Comparison of ENCODE assay signal across 8 mouse cellular contexts in genomic region chr11:98785772-98786281, GRCm38 (mm10). TPM values are rescaled to one million over a fixed set of nuclear protein-coding genes. Genes with fewer than 3 reads are reported as not detected.
A peak's percentile ranks its signal among the peaks of the same experiment; 100 is the strongest.
DNase-seq lines count a peak whose midpoint lies in the region; ATAC-seq and TF ChIP-seq lines count a peak whose summit lies in the region.

No protein-coding gene starts in this region.

- peak overlapping the region; percentile 10 to 42 for H3K4me3 ChIP-seq in MEL (ENCODE audit: control insufficient read depth in 1 of 2, insufficient read depth in 1 of 2, low read depth in 2 of 2, low read length in 2 of 2)
- peak overlapping the region; percentile 51 for H3K4me3 ChIP-seq in brown adipose tissue, adult 24 weeks (ENCODE audit: insufficient read depth, low read depth, low read length)
- H3K4me3 ChIP-seq in forebrain, embryonic 15.5 days: no peak overlapping the region
- peak overlapping the region; percentile 69 for H3K4me3 ChIP-seq in lung, adult 2 months (replicated peaks; ENCODE audit: extremely low read depth, low read depth, low read length)

- H3K9me3 ChIP-seq in MEL (replicated peaks; ENCODE audit: insufficient read depth, low read length): no peaks in the 10 kb centered on the region
- no peaks in the 10 kb centered on the region for H3K9me3 ChIP-seq in forebrain, embryonic 15.5 days

- WGBS in forebrain, embryonic 15.5 days: 8% methylated on average over 12 of the region's 12 CpGs
- WGBS in lung, adult 2 months: 1% methylated on average over 12 of the region's 12 CpGs

- no peaks in the 10 kb centered on the region for H3K27me3 ChIP-seq in MEL (ENCODE audit: control insufficient read depth in 1 of 2, insufficient read depth in 2 of 2, low read length in 2 of 2)
- H3K27me3 ChIP-seq in forebrain, embryonic 15.5 days: no peaks in the 10 kb centered on the region

- no peak for TF ChIP-seq POLR2A in MEL (IDR thresholded peaks at IDR 0.05; ENCODE audit: control insufficient read depth in 1 of 2, insufficient read depth in 1 of 2, low read depth in 1 of 2, low read length in 2 of 2, poor library complexity in 1 of 2)
- peak; percentile 56; the same call in 1 of the 2 replicates for TF ChIP-seq POLR2A in lung, adult 2 months (IDR thresholded peaks at IDR 0.05; ENCODE audit: borderline replicate concordance, extremely low read depth, low read depth, low read length)

- no peak for ATAC-seq in forebrain, embryonic 15.5 days (replicated peaks)

- peak; percentile 20 to 66 (median 61); a peak in 5 of 6 replicates for TF ChIP-seq CTCF in MEL (IDR thresholded peaks at IDR 0.05 in 2 of 3, conservative IDR thresholded peaks at IDR 0.05 in 1 of 3; ENCODE audit: control insufficient read depth in 1 of 3, insufficient read depth in 1 of 3, low read depth in 2 of 3, low read length in 3 of 3, poor library complexity in 1 of 3, severe bottlenecking in 1 of 3)
- TF ChIP-seq CTCF in lung, adult 2 months (IDR thresholded peaks at IDR 0.05; ENCODE audit: insufficient read depth, low read length): peak; percentile 48

- peak; percentile 62 for DNase-seq in MEL (ENCODE audit: low read depth, low spot score)
- peak; percentile 80 to 84 for DNase-seq in heart, postnatal 14 days
- DNase-seq in kidney, postnatal 4 days: peak; percentile 85 to 92
- DNase-seq in lung, adult 2 months: peak; percentile 70
- peak; percentile 75 for DNase-seq in ovary, postnatal 36 days (ENCODE audit: low spot score)
- DNase-seq in yolk sac, embryonic 10.5 days (ENCODE audit: low spot score): peak; percentile 67

- peaks cover 0 to 37% of the 10 kb centered on the region in 2 experiments; a peak in 2 of 4 replicates for H3K36me3 ChIP-seq in MEL (ENCODE audit: control insufficient read depth in 1 of 2, insufficient read depth in 2 of 2, low read length in 2 of 2)
- H3K36me3 ChIP-seq in forebrain, embryonic 15.5 days: no peaks in the 10 kb centered on the region

- peak overlapping the region; percentile 31; the same call in 1 of the 2 replicates for H3K4me2 ChIP-seq in forebrain, embryonic 15.5 days (replicated peaks)

- H3K4me1 ChIP-seq in MEL (ENCODE audit: control insufficient read depth in 1 of 2, insufficient read depth in 2 of 2, low read length in 2 of 2): peaks cover 10 to 47% of the 10 kb centered on the region in 2 experiments
- H3K4me1 ChIP-seq in brown adipose tissue, adult 24 weeks (ENCODE audit: control insufficient read depth, insufficient read depth, insufficient read length, low read length): peaks cover 33% of the 10 kb centered on the region
- peaks cover 74% of the 10 kb centered on the region for H3K4me1 ChIP-seq in forebrain, embryonic 15.5 days
- H3K4me1 ChIP-seq in lung, adult 2 months (ENCODE audit: control insufficient read depth, insufficient read depth, low read length): peaks cover 28% of the 10 kb centered on the region

- H3K27ac ChIP-seq in MEL (ENCODE audit: control insufficient read depth, low read depth, low read length): no peak overlapping the region
- H3K27ac ChIP-seq in brown adipose tissue, adult 24 weeks (replicated peaks; ENCODE audit: low read depth, low read length): peak overlapping the region; percentile 97
- H3K27ac ChIP-seq in forebrain, embryonic 15.5 days (replicated peaks): peak overlapping the region; percentile 58

- peak overlapping the region; percentile 45 for H3K9ac ChIP-seq in MEL (ENCODE audit: control insufficient read depth, low read depth, low read length, poor library complexity, severe bottlenecking)
- H3K9ac ChIP-seq in forebrain, embryonic 15.5 days (replicated peaks): no peak overlapping the region; the same call in 1 of the 2 replicates

- intact Hi-C loops in heart, postnatal 14 days (cut with DNase I): loop anchor here (2.0 kb wide), 2 partner anchors 13 to 43 kb away; no protein-coding TSS in a partner anchor

- TF ChIP-seq RAD21 in MEL (IDR thresholded peaks at IDR 0.05; ENCODE audit: low read depth, low read length): peak; percentile 19

- H3K79me2 ChIP-seq in MEL (ENCODE audit: control insufficient read depth, insufficient read depth, low read length, poor library complexity): peaks cover 5% of the 10 kb centered on the region; the same call in 1 of the 2 replicates

- TF ChIP-seq EP300 in MEL (IDR thresholded peaks at IDR 0.05; ENCODE audit: low read depth in 1 of 2, low read length in 2 of 2): no peak

TF ChIP-seq in MEL, 35 proteins besides CTCF, POLR2A, EP300 and RAD21 (continues in another document):
- TF ChIP-seq MAX (IDR thresholded peaks at IDR 0.05; ENCODE audit: low read length) (0 out of 2 replicates have a peak, but pooled peaks have one; percentile 27), BHLHE40 (IDR thresholded peaks at IDR 0.05; ENCODE audit: borderline replicate concordance, low read depth, low read length) (0 out of 2 replicates have a peak, but pooled peaks have one; percentile 12), POLR2AphosphoS2 (IDR thresholded peaks at IDR 0.05; ENCODE audit: low read length) (no peak), RCOR1 (IDR thresholded peaks at IDR 0.05; ENCODE audit: low read depth, low read length) (peak; percentile 73; the same call in 1 of the 2 replicates), TCF12 (IDR thresholded peaks at IDR 0.05; ENCODE audit: low read depth, low read length) (0 out of 2 replicates have a peak, but pooled peaks have one; percentile 20), SMC3 (IDR thresholded peaks at IDR 0.05; ENCODE audit: low read depth, low read length) (peak; percentile 9), CHD2 (IDR thresholded peaks at IDR 0.05; ENCODE audit: low read length) (no peak), USF1 (IDR thresholded peaks at IDR 0.05; ENCODE audit: low read depth, low read length) (no peak), GABPA (IDR thresholded peaks at IDR 0.05; ENCODE audit: low read depth, low read length) (no peak), HCFC1 (IDR thresholded peaks at IDR 0.05; ENCODE audit: low read depth, low read length) (peak; percentile 52), POLR2AphosphoS5 (IDR thresholded peaks at IDR 0.05; ENCODE audit: borderline replicate concordance, low read depth, low read length) (no peak), ZC3H11A (IDR thresholded peaks at IDR 0.05; ENCODE audit: low read depth, low read length) (0 out of 2 replicates have a peak, but pooled peaks have one; percentile 12), SIN3A (IDR thresholded peaks at IDR 0.05; ENCODE audit: low read length) (peak; percentile 88), TBP (IDR thresholded peaks at IDR 0.05; ENCODE audit: low read depth, low read length) (no peak), MYC (IDR thresholded peaks at IDR 0.05; ENCODE audit: low read depth, low read length) (0 out of 2 replicates have a peak, but pooled peaks have one; percentile 31), GATA1 (IDR thresholded peaks at IDR 0.05; ENCODE audit: low read depth, low read length) (no peak), E2F4 (IDR thresholded peaks at IDR 0.05; ENCODE audit: borderline replicate concordance, low read depth, low read length) (no peak), MXI1 (IDR thresholded peaks at IDR 0.05; ENCODE audit: low read depth, low read length) (peak; percentile 67)

RNA-seq across cellular contexts. Expression of gene Msl1, which starts 9.5 kb away (rescaled TPM):
- total RNA-seq in MEL (2012; rRNA removed): 35.0 and 37.1 TPM in 2 replicates
- polyA plus RNA-seq in MEL (2012; ENCODE audit: insufficient read depth in 1 of 2, insufficient read length in 2 of 2, low read depth in 1 of 2, low replicate concordance in 2 of 2, missing spikeins in 1 of 2): 10 to 100 TPM in 1 of 2 experiments, not detected in 1; 49.4 TPM
- 36.3 and 40.8 TPM in 2 replicates for polyA plus RNA-seq in brown adipose tissue, adult 24 weeks (2012; ENCODE audit: insufficient read depth, insufficient read length, missing spikeins)
- 30.2 and 31.7 TPM in 2 replicates for polyA plus RNA-seq in forebrain, embryonic 15.5 days (2015; fragmentation: Nextera tagmentation; extraction: Ambion mirVana)
- total RNA-seq in heart, postnatal 14 days (2021): 10 to 100 TPM; 71.2 to 71.8 TPM
- polyA plus RNA-seq in lung, adult 2 months (2012; rRNA removed): 39.0 and 54.3 TPM in 2 replicates

RNA-seq across cellular contexts. Expression of gene Nr1d1, which starts 10.7 kb away (rescaled TPM):
- 1.9 and 2.0 TPM in 2 replicates for total RNA-seq in MEL (2012; rRNA removed)
- polyA plus RNA-seq in MEL (2012; ENCODE audit: insufficient read depth in 1 of 2, insufficient read length in 2 of 2, low read depth in 1 of 2, low replicate concordance in 2 of 2, missing spikeins in 1 of 2): 1 to 10 TPM in 1 of 2 experiments, not detected in 1; 5.6 TPM
- polyA plus RNA-seq in brown adipose tissue, adult 24 weeks (2012; ENCODE audit: insufficient read depth, insufficient read length, missing spikeins): 78.3 and 90.9 TPM in 2 replicates
- 3.6 TPM in 2 replicates for polyA plus RNA-seq in forebrain, embryonic 15.5 days (2015; fragmentation: Nextera tagmentation; extraction: Ambion mirVana)
- 10 to 100 TPM; 20.7 to 31.5 TPM for total RNA-seq in heart, postnatal 14 days (2021)
- polyA plus RNA-seq in lung, adult 2 months (2012; rRNA removed): 213 and 329 TPM in 2 replicates

RNA-seq across cellular contexts. Expression of gene Casc3, which starts 18.9 kb away (rescaled TPM):
- 18.2 and 20.9 TPM in 2 replicates for total RNA-seq in MEL (2012; rRNA removed)
- polyA plus RNA-seq in MEL (2012; ENCODE audit: insufficient read depth in 1 of 2, insufficient read length in 2 of 2, low read depth in 1 of 2, low replicate concordance in 2 of 2, missing spikeins in 1 of 2): 10 to 100 TPM; 58.6 to 61.0 TPM
- 9.2 and 16.9 TPM in 2 replicates for polyA plus RNA-seq in brown adipose tissue, adult 24 weeks (2012; ENCODE audit: insufficient read depth, insufficient read length, missing spikeins)
- polyA plus RNA-seq in forebrain, embryonic 15.5 days (2015; fragmentation: Nextera tagmentation; extraction: Ambion mirVana): 53.5 and 53.9 TPM in 2 replicates
- total RNA-seq in heart, postnatal 14 days (2021): 10 to 100 TPM; 23.6 to 25.0 TPM
- 33.6 and 37.9 TPM in 2 replicates for polyA plus RNA-seq in lung, adult 2 months (2012; rRNA removed)

RNA-seq across cellular contexts. Expression of gene Thra, which starts 45.4 kb away (rescaled TPM):
- 22.0 and 29.6 TPM in 2 replicates for total RNA-seq in MEL (2012; rRNA removed)
- polyA plus RNA-seq in MEL (2012; ENCODE audit: insufficient read depth in 1 of 2, insufficient read length in 2 of 2, low read depth in 1 of 2, low replicate concordance in 2 of 2, missing spikeins in 1 of 2): 10 to 100 TPM in 1 of 2 experiments, not detected in 1; 50.9 TPM
- 64.4 and 82.3 TPM in 2 replicates for polyA plus RNA-seq in brown adipose tissue, adult 24 weeks (2012; ENCODE audit: insufficient read depth, insufficient read length, missing spikeins)
- polyA plus RNA-seq in forebrain, embryonic 15.5 days (2015; fragmentation: Nextera tagmentation; extraction: Ambion mirVana): 164 and 166 TPM in 2 replicates
- 100 to 1,000 TPM; 123 to 130 TPM for total RNA-seq in heart, postnatal 14 days (2021)
- 142 and 159 TPM in 2 replicates for polyA plus RNA-seq in lung, adult 2 months (2012; rRNA removed)

RNA-seq across cellular contexts. Expression of gene Rapgefl1, which starts 50.8 kb away (rescaled TPM):
- 0.46 and 0.58 TPM in 2 replicates for total RNA-seq in MEL (2012; rRNA removed)
- 1 to 10 TPM in 1 of 2 experiments, not detected in 1; 1.4 TPM for polyA plus RNA-seq in MEL (2012; ENCODE audit: insufficient read depth in 1 of 2, insufficient read length in 2 of 2, low read depth in 1 of 2, low replicate concordance in 2 of 2, missing spikeins in 1 of 2)
- polyA plus RNA-seq in brown adipose tissue, adult 24 weeks (2012; ENCODE audit: insufficient read depth, insufficient read length, missing spikeins): 0.40 TPM in 1 of 2 replicates, not detected in the other
- polyA plus RNA-seq in forebrain, embryonic 15.5 days (2015; fragmentation: Nextera tagmentation; extraction: Ambion mirVana): 4.2 and 5.8 TPM in 2 replicates
- total RNA-seq in heart, postnatal 14 days (2021): 1 to 10 TPM in 1 of 2 experiments, under 1 TPM in 1; 0.61 to 1.0 TPM
- polyA plus RNA-seq in lung, adult 2 months (2012; rRNA removed): 3.4 and 18.4 TPM in 2 replicates

Comparison
In these comparisons a context has a peak if more than half of its experiments do, and no peak if none do; other contexts are left out.
1. RNA of gene Nr1d1, which starts 10.7 kb away (polyA plus RNA-seq): 213 to 329 TPM in lung, adult 2 months and 78.3 to 90.9 TPM in brown adipose tissue, adult 24 weeks; 5.6 TPM in MEL and 3.6 TPM in forebrain, embryonic 15.5 days; every median in the first group is over 10 times any median in the second.
2. Peak in every context shown above with its lines, with median percentiles within 50 percentile points of each other: DNase-seq.